In the genomic region with DNA sequence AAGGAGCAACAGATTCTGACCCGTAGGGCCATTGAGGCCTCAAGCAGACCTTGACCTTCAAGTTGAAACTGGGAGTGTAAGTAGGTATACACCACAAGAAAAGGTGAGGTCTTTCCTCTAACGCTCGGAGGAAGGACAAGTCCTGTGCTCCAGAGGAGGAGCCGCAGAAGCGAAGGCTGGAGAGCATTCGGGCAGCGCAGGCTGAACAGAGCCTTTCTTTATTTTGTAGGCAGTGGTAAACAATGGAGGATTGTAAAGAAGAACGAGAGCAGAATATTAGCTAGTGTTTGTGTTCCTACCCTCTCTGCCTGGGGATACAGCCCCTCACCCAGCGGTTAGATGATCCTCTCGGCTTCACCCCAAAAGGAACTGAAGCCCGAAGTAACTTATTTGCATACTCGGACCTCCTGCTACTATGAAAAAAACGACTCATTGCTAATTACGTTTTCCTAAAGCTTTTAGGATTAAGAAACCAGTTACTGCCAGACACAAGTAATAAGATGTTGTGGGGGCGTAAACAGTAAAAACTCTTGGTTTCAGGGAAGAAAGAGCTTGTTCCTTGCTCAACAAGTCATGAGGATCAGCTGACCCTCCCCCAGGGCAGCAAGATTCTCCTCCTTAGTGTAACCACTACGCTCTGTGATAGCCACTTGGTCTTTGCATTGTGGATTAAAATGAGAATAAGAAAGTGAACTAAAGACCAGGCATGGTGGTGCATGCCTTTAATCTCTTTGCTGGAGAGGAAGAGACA, we compare ENCODE assay signal across 8 mouse cellular contexts. TPM values are rescaled to one million over a fixed set of nuclear protein-coding genes. Genes with fewer than 3 reads are reported as not detected.
A peak's percentile ranks its signal among the peaks of the same experiment; 100 is the strongest.
DNase-seq lines count a peak whose midpoint lies in the region; ATAC-seq and TF ChIP-seq lines count a peak whose summit lies in the region.

No protein-coding gene starts in this region.

- peak overlapping the region; percentile 95 for H3K27ac ChIP-seq in hindbrain, postnatal 0 days
- peak overlapping the region; percentile 93 for H3K27ac ChIP-seq in midbrain, embryonic 11.5 days (ENCODE audit: low read depth, low read length)

- no peak overlapping the region for H3K9ac ChIP-seq in hindbrain, postnatal 0 days (replicated peaks; ENCODE audit: low read length)
- H3K9ac ChIP-seq in midbrain, embryonic 11.5 days (ENCODE audit: low read length) = peak overlapping the region; percentile 35; the same call in 1 of the 2 replicates

- ATAC-seq in hindbrain, postnatal 0 days = no peak
- no peak for ATAC-seq in midbrain, embryonic 11.5 days (ENCODE audit: low FRiP score)
- no peak for ATAC-seq in megakaryocyte progenitor cell, adult 5-6 weeks (replicated peaks; ENCODE audit: poor library complexity)

- H3K27me3 ChIP-seq in hindbrain, postnatal 0 days (ENCODE audit: insufficient read depth, low read length) = no peaks in the 10 kb centered on the region
- no peaks in the 10 kb centered on the region for H3K27me3 ChIP-seq in midbrain, embryonic 11.5 days (ENCODE audit: control insufficient read depth, insufficient read depth, low read length)

- H3K4me3 ChIP-seq in hindbrain, postnatal 0 days (ENCODE audit: low read length) = no peak overlapping the region
- no peak overlapping the region for H3K4me3 ChIP-seq in midbrain, embryonic 11.5 days (ENCODE audit: low read depth, low read length)

- peaks cover 10% of the 10 kb centered on the region; the same call in 1 of the 2 replicates for H3K4me1 ChIP-seq in hindbrain, postnatal 0 days (ENCODE audit: insufficient read depth, low read length)
- peaks cover 28% of the 10 kb centered on the region for H3K4me1 ChIP-seq in midbrain, embryonic 11.5 days (ENCODE audit: control insufficient read depth, insufficient read depth, low read length)

- DNase-seq in adrenal gland, adult 2 months = peak; percentile 43
- no peak for DNase-seq in adrenal gland, postnatal 4 days (ENCODE audit: low spot score in 2 of 2)
- DNase-seq in spleen, postnatal 10 days (ENCODE audit: low spot score in 2 of 2) = peak; percentile 30 to 34
- DNase-seq in spleen, postnatal 14 days (ENCODE audit: low spot score in 2 of 2) = no peak
- peak; percentile 40 for DNase-seq in hindbrain, postnatal 0 days (ENCODE audit: low spot score)
- DNase-seq in midbrain, embryonic 11.5 days (ENCODE audit: low spot score, missing footprints) = peak; percentile 90
- no peak for DNase-seq in left cerebral cortex, postnatal 4 days

- no peak for TF ChIP-seq CTCF in hindbrain, postnatal 0 days (IDR thresholded peaks at IDR 0.05; ENCODE audit: low read depth)

- no peaks in the 10 kb centered on the region for H3K9me3 ChIP-seq in hindbrain, postnatal 0 days (ENCODE audit: low read length)
- H3K9me3 ChIP-seq in midbrain, embryonic 11.5 days (ENCODE audit: control insufficient read depth, low read length) = no peaks in the 10 kb centered on the region

- H3K4me2 ChIP-seq in hindbrain, postnatal 0 days (ENCODE audit: low read depth, low read length) = peak overlapping the region; percentile 21; the same call in 1 of the 2 replicates
- peak overlapping the region; percentile 24 for H3K4me2 ChIP-seq in midbrain, embryonic 11.5 days

- WGBS in hindbrain, postnatal 0 days = 19% methylated on average over 16 of the region's 16 CpGs
- WGBS in midbrain, embryonic 11.5 days = 15% methylated on average over 16 of the region's 16 CpGs

- intact Hi-C loops in left cerebral cortex, postnatal 4 days (cut with DNase I) = no loop called here

- H3K36me3 ChIP-seq in hindbrain, postnatal 0 days (ENCODE audit: insufficient read depth, low read length) = no peaks in the 10 kb centered on the region
- no peaks in the 10 kb centered on the region for H3K36me3 ChIP-seq in midbrain, embryonic 11.5 days (ENCODE audit: control insufficient read depth, insufficient read depth, low read length)

RNA-seq across cellular contexts. Expression of gene Ppp1r15b, which starts 1.3 kb away (rescaled TPM):
- total RNA-seq in adrenal gland, adult 2 months (2021) = 10 to 100 TPM; 89.6 to 90.2 TPM
- polyA plus RNA-seq in adrenal gland, adult 2 months (2012; rRNA removed) = 34.1 and 40.4 TPM in 2 replicates
- 10 to 100 TPM; 71.6 to 75.0 TPM for total RNA-seq in adrenal gland, postnatal 4 days (2021)
- total RNA-seq in hindbrain, postnatal 0 days (2014; rRNA removed) = 37.4 and 46.9 TPM in 2 replicates
- polyA plus RNA-seq in hindbrain, postnatal 0 days (2015; fragmentation: Nextera tagmentation; extraction: Ambion mirVana) = 15.9 and 17.0 TPM in 2 replicates
- 49.5 and 53.0 TPM in 2 replicates for polyA plus RNA-seq in midbrain, embryonic 11.5 days (2014; fragmentation: Nextera tagmentation; extraction: Ambion mirVana)
- 10 to 100 TPM; 44.0 to 45.4 TPM for total RNA-seq in left cerebral cortex, postnatal 4 days (2021)
- 54.1 and 60.2 TPM in 2 replicates for total RNA-seq in megakaryocyte progenitor cell, adult 5-6 weeks (2015)
- 86.1 and 90.7 TPM in 2 replicates for total RNA-seq in megakaryocyte progenitor cell, adult 5-6 weeks (2017)

RNA-seq across cellular contexts. Expression of gene Plekha6, which starts 34.4 kb away (rescaled TPM):
- 10 to 100 TPM; 10.3 to 22.6 TPM for total RNA-seq in adrenal gland, adult 2 months (2021)
- polyA plus RNA-seq in adrenal gland, adult 2 months (2012; rRNA removed) = 16.9 and 22.5 TPM in 2 replicates
- 10 to 100 TPM; 22.2 to 32.7 TPM for total RNA-seq in adrenal gland, postnatal 4 days (2021)
- total RNA-seq in hindbrain, postnatal 0 days (2014; rRNA removed) = 41.0 and 44.1 TPM in 2 replicates
- polyA plus RNA-seq in hindbrain, postnatal 0 days (2015; fragmentation: Nextera tagmentation; extraction: Ambion mirVana) = 9.7 TPM in 2 replicates
- polyA plus RNA-seq in midbrain, embryonic 11.5 days (2014; fragmentation: Nextera tagmentation; extraction: Ambion mirVana) = 15.7 and 17.0 TPM in 2 replicates
- total RNA-seq in left cerebral cortex, postnatal 4 days (2021) = 10 to 100 TPM; 61.7 to 63.2 TPM
- 0.42 and 1.8 TPM in 2 replicates for total RNA-seq in megakaryocyte progenitor cell, adult 5-6 weeks (2015)
- 1.1 and 2.2 TPM in 2 replicates for total RNA-seq in megakaryocyte progenitor cell, adult 5-6 weeks (2017)

Comparison
In these comparisons a context has a peak if more than half of its experiments do, and no peak if none do; other contexts are left out.
1. DNase-seq: peak in adrenal gland, adult 2 months (single experiment), spleen, postnatal 10 days (2 of 2), hindbrain, postnatal 0 days (single experiment) and midbrain, embryonic 11.5 days (single experiment); none in adrenal gland, postnatal 4 days (0 of 2), spleen, postnatal 14 days (0 of 2) and left cerebral cortex, postnatal 4 days (single experiment).